Mouse (Mus musculus): Measurements from ENCODE around the gene Samd15. TPM values are rescaled to one million over a fixed set of nuclear protein-coding genes. Genes with fewer than 3 reads are reported as not detected.
"Not testable (repeated sequence)": the region's sequence is repeated elsewhere in the genome, so short reads cannot be mapped to it uniquely, and the experiment has no call there.

Samd15 gene
- 1.3 TPM in 1 of 2 replicates, not detected in the other for polyA plus RNA-seq (2012; ENCODE audit: insufficient read depth, insufficient read length, missing spikeins)

DNA sequence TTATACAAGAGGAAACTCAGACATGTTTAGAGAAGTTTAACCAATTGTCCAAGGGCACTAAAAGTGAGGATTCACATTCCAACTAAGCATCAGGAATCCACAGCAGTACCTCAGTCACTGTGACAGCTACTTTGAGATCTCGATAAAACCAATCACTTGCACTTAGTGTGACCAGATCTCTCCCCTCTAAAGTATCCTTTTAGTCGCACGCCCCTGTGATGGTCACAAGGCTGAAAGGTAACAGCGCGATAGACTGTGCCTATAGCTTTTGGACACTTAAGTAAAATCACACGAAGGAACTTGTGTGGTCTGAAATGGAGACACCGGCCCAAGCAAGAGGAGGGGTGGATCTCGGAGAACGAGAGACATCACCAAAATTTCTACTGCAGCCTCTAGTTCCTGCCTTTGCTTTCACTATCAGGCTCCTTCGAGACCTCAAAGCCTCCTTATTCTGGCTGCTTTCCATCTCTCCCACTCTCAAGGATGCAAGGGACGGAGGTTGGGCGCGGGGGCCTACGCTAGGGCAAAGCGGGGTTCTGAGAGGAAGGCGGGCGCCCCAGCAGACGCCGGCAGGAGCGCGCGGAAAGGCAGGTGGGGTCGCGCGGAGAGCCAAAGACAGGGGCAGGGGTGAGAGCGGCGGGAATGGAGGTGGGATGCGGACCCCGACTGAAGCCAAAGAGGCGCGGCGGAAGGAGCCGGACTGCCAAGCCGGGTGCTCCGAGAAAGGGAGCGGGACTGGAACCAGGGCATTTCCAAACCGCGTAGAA, at the start of gene Samd15:
TSS of gene Samd15 (plus strand) at position 518 of the 767 bp plus-strand sequence.
- TF ChIP-seq POLR2A (IDR thresholded peaks at IDR 0.05; ENCODE audit: borderline replicate concordance, low read depth, low read length) = no peak
- no peak for TF ChIP-seq CTCF (IDR thresholded peaks at IDR 0.05; ENCODE audit: low read depth, low read length)
- Histone ChIP-seq H3K4me3 (ENCODE audit: insufficient read depth, low read length) (peak within 1 kb of the TSS; percentile 89), H3K27ac (ENCODE audit: insufficient read depth, low read depth, low read length) (peak within 1 kb of the TSS; percentile 9), H3K4me1 (ENCODE audit: control insufficient read depth, insufficient read depth, low read length) (peaks cover 15% of the 10 kb centered on the region)

DNA sequence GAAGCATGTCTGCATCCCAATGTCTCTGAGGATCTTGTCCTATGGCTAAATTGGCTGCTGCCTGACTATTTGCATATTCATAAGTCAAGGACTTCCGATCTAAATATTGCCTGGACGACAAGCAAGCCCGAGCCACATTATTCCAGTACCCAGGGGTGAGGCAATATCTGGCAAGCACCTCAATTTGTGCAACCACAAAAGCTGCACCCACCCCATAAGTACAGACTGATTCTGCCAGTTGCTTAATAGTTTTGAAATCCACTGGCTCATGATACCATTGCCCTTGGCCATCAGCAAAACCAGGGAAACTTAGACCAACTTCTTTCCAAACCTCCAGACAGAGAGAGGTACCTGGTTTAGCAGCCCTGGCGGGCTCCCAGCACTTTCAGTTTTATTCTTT, 45.1 kb upstream of the Samd15 start:
- not testable (repeated sequence) for H3K4me3 ChIP-seq (ENCODE audit: insufficient read depth, low read length); H3K4me1 ChIP-seq (ENCODE audit: control insufficient read depth, insufficient read depth, low read length); H3K27ac ChIP-seq (ENCODE audit: insufficient read depth, low read depth, low read length)

DNA sequence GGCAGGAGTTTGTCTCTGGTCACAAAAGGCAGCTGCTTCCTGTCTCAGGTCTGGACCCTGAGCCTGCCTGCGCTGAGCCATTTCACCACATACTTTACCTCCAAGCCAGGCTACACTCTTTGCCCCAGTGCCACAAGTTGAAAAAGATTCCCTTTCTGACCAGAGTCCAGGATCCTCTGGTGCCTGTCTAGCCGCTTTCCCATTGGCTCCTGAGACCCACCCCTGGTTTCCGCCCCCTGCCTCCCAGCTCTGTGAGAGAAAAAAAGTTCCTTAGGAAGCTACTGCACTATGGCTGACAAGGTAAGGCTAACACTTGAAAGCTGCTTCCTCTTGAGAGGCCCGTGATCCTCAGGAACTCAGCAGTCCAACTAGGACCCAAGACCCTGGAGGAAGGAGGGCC, 42.2 kb upstream of the Samd15 start:
- Histone ChIP-seq H3K4me1 (ENCODE audit: control insufficient read depth, insufficient read depth, low read length) (no peaks in the 10 kb centered on the region), H3K4me3 (ENCODE audit: insufficient read depth, low read length) (no peak overlapping the region), H3K27ac (ENCODE audit: insufficient read depth, low read depth, low read length) (no peak overlapping the region)
- TF ChIP-seq POLR2A (IDR thresholded peaks at IDR 0.05; ENCODE audit: borderline replicate concordance, low read depth, low read length) (no peak), CTCF (IDR thresholded peaks at IDR 0.05; ENCODE audit: low read depth, low read length) (no peak)

DNA sequence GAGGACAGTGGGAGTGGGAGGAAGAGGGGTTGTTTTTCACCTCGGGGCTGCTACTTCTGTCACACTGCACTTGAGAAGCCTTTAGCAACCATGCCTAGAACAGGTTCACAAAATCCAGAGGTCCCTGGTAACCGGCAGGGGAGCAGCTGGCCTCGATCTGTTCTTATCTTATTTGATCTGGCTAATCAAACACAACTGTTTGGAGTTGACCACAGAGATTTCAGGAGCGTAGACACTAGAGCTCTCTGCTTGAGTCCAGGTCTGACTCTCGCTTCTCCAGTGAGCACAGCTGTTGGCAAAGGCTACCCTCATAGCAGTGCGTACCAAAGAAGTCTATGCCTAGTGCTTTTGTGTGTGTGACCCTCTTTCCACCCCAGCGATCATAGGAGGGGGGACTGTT, 41.4 kb upstream of the Samd15 start:
- Histone ChIP-seq H3K4me1 (ENCODE audit: control insufficient read depth, insufficient read depth, low read length) (no peaks in the 10 kb centered on the region), H3K27ac (ENCODE audit: insufficient read depth, low read depth, low read length) (no peak overlapping the region), H3K4me3 (ENCODE audit: insufficient read depth, low read length) (no peak overlapping the region)
- TF ChIP-seq CTCF (IDR thresholded peaks at IDR 0.05; ENCODE audit: low read depth, low read length) = no peak
- TF ChIP-seq POLR2A (IDR thresholded peaks at IDR 0.05; ENCODE audit: borderline replicate concordance, low read depth, low read length) = no peak

DNA sequence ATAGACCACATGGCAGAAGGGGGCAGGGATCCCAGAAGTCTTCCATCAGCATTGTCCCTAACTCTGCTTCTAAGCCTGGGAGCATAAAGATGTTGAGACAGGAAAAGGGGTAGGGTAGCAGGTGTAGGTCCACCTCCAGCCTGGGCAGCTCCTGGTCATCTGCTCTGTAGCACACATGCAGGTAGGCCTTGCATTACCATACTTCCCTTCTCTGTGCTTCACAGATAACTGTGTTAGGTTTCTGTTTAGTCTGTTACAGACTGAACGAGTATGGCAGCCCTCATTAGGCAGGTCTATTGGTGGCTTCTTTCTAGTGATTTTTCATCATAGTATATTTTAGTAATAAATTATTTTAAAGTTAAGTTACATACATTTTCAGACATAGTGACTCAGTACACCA, 39.2 kb upstream of the Samd15 start:
- Histone ChIP-seq H3K27ac (ENCODE audit: insufficient read depth, low read depth, low read length) (no peak overlapping the region), H3K4me3 (ENCODE audit: insufficient read depth, low read length) (no peak overlapping the region), H3K4me1 (ENCODE audit: control insufficient read depth, insufficient read depth, low read length) (no peaks in the 10 kb centered on the region)
- no peak for TF ChIP-seq CTCF (IDR thresholded peaks at IDR 0.05; ENCODE audit: low read depth, low read length)
- TF ChIP-seq POLR2A (IDR thresholded peaks at IDR 0.05; ENCODE audit: borderline replicate concordance, low read depth, low read length) = no peak

DNA sequence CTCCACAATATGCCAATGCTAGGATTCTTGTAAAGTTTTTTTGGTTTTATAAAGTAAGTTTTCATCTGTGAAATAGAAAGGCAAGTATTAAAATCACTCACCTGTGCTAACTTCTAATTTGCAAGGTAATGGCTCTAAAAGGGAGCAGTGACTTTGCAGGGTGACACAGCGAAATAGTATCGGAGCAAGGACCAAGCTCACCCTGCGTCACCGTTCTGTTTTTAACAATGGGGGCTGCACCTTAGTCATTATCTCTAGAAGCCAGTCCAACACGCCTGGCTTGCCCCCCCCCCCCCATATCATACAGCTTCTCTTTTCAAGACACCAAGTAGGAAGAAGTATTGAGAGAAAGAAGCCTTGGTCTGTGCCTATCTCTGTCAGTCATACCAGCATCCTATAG, 38.7 kb upstream of the Samd15 start:
- Histone ChIP-seq H3K4me1 (ENCODE audit: control insufficient read depth, insufficient read depth, low read length) (no peaks in the 10 kb centered on the region), H3K27ac (ENCODE audit: insufficient read depth, low read depth, low read length) (no peak overlapping the region), H3K4me3 (ENCODE audit: insufficient read depth, low read length) (no peak overlapping the region)
- no peak for TF ChIP-seq CTCF (IDR thresholded peaks at IDR 0.05; ENCODE audit: low read depth, low read length)
- no peak for TF ChIP-seq POLR2A (IDR thresholded peaks at IDR 0.05; ENCODE audit: borderline replicate concordance, low read depth, low read length)

DNA sequence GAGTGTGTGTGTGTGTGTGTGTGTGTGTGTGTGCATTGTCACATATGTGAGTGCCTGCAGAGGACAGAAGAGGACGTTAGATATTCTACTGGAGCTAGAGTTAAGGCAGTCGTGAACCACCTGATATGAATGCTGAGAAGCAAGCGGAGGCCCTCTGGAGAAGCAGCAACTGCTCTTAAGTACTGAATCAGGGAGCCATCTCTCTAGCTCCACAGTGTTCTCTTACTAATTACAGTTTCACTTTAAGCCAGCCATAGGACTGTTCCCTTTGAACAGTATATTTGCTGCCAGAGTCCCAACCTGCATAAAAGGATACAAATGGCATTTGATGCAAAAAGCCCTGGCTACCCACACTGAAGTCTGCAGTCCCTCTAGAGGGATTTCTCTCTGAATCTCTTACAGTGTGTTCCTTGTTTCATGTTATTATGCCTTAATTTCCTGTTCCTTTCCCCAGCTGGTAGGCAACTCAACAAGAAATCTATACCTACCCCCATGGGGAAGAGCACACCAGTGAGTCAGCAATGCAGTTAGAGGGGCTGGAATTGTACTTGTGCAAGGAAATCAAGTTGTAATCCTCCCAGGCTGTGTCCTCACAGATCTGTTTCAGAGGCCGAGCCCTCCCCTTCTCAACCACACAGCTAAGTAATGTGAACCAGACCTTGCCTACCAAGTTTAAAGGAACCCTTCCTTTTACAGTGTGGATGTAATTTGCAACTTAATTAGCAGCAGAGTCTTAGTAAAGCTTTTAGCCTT, 24.2 kb upstream of the Samd15 start:
- 0 out of 2 replicates have a peak overlapping the region, but pooled peaks have one; percentile 1 for H3K4me3 ChIP-seq (ENCODE audit: insufficient read depth, low read length)
- TF ChIP-seq POLR2A (IDR thresholded peaks at IDR 0.05; ENCODE audit: borderline replicate concordance, low read depth, low read length) = no peak
- TF ChIP-seq CTCF (IDR thresholded peaks at IDR 0.05; ENCODE audit: low read depth, low read length) = no peak
- peak overlapping the region; percentile 59 for H3K27ac ChIP-seq (ENCODE audit: insufficient read depth, low read depth, low read length)
- peaks cover 23% of the 10 kb centered on the region for H3K4me1 ChIP-seq (ENCODE audit: control insufficient read depth, insufficient read depth, low read length)

DNA sequence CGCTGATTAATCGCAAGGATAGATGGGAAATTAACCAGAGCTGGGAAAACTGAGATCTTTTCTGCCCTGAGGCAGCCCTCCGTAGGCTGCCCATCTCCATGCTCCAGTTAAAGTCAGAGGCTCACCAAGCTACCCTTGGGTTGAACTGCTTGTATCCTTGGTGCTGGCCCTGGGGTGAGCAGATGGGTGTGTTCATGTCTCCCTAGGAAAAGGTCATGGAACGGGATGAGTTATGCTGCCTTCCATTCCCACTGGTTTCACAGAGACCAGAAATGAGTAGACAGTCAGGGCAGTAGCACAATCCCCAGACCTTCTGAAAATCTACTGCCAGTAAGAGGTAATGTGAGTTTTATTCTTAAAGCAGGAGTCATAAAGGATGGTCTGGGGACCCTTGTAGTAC, 21.9 kb upstream of the Samd15 start:
- Histone ChIP-seq H3K4me1 (ENCODE audit: control insufficient read depth, insufficient read depth, low read length) (peaks cover 23% of the 10 kb centered on the region), H3K4me3 (ENCODE audit: insufficient read depth, low read length) (no peak overlapping the region), H3K27ac (ENCODE audit: insufficient read depth, low read depth, low read length) (no peak overlapping the region)
- no peak for TF ChIP-seq CTCF (IDR thresholded peaks at IDR 0.05; ENCODE audit: low read depth, low read length)
- TF ChIP-seq POLR2A (IDR thresholded peaks at IDR 0.05; ENCODE audit: borderline replicate concordance, low read depth, low read length) = no peak

DNA sequence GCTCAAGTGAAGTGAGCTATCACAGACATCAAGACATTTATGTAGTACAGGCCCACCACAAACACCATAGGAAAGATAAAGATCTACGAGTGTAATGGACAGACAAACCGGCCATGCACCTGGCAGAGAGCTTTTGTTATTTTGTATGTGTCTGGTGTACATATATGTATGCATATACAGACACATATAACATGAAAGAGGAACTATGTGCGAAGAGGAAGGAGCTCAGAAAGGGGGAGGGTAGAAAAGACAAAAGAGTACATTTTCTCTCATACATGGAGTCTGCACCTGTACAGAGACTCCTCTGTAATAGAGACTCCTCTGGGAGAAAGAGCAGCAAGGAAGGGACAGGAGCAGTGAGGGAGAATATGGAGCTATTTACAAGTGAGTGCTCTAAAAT, 6.5 kb upstream of the Samd15 start:
- no peak overlapping the region for H3K4me3 ChIP-seq (ENCODE audit: insufficient read depth, low read length)
- H3K4me1 ChIP-seq (ENCODE audit: control insufficient read depth, insufficient read depth, low read length) = peaks cover 17% of the 10 kb centered on the region
- no peak overlapping the region for H3K27ac ChIP-seq (ENCODE audit: insufficient read depth, low read depth, low read length)
- TF ChIP-seq CTCF (IDR thresholded peaks at IDR 0.05; ENCODE audit: low read depth, low read length) (no peak), POLR2A (IDR thresholded peaks at IDR 0.05; ENCODE audit: borderline replicate concordance, low read depth, low read length) (no peak)

DNA sequence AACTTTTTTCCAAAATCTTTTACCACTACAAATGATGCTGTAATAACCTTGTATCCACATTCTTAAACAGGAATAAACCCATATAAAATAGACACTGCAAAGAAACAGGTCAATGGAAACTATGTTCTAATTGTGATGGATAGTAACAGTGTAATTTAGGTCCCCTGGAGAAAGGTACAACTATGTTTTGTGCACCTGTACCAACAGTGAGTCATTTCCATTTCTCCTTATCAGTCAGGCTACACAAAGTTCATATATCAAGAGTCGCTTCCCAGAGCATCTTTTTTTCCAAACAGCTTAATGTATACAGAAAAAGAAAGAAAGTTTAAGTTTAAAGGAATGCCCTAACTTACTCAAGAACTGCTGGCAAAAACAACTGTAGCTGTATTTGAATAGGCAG, 4.5 kb upstream of the Samd15 start:
- no peak overlapping the region for H3K4me3 ChIP-seq (ENCODE audit: insufficient read depth, low read length)
- H3K27ac ChIP-seq (ENCODE audit: insufficient read depth, low read depth, low read length) = no peak overlapping the region
- TF ChIP-seq POLR2A (IDR thresholded peaks at IDR 0.05; ENCODE audit: borderline replicate concordance, low read depth, low read length) (no peak), CTCF (IDR thresholded peaks at IDR 0.05; ENCODE audit: low read depth, low read length) (no peak)
- peaks cover 21% of the 10 kb centered on the region for H3K4me1 ChIP-seq (ENCODE audit: control insufficient read depth, insufficient read depth, low read length)
